Comparison of ENCODE assay signal across 8 mouse cellular contexts in the genomic region with DNA sequence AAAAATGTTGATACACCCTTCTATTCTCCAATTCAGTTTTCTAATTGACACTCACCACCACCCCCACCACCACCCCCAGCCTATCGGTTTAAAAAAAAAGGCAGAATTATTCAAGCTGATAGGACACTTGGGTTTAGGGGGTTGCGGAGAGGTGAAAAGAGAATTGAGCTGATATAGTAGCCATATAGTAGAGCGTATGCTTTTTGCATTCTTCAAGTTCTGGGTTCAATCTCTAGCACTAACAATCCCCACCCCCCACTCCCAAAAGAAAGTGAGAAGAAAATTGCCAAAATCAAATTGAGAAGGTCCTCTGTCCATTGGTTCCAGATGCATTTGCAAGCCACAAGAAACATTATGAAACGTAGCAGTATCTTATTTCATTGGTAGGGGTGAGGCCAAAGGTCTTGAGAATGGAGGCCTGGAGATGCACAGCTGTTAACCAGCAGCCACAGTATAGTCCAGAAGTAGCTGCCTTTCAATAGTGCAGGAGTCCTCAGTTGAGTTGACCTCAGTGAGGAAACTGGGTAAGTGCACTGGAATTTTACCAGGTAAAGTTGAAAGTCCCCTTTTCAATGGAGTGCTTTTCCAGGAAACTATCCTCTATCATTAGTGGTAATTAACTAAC. TPM values are rescaled to one million over a fixed set of nuclear protein-coding genes. Genes with fewer than 3 reads are reported as not detected.
DNase-seq lines count a peak whose midpoint lies in the region; ATAC-seq and TF ChIP-seq lines count a peak whose summit lies in the region.

No protein-coding gene starts in this region.

- H3K27me3 ChIP-seq in embryonic facial prominence, embryonic 10.5 days (replicated peaks; ENCODE audit: low read depth, poor library complexity, severe bottlenecking): no peaks in the 10 kb centered on the region
- no peaks in the 10 kb centered on the region for H3K27me3 ChIP-seq in intestine, postnatal 0 days (replicated peaks; ENCODE audit: control insufficient read depth, insufficient read depth, low read length)
- no peaks in the 10 kb centered on the region for H3K27me3 ChIP-seq in neural tube, embryonic 13.5 days

- H3K9me3 ChIP-seq in embryonic facial prominence, embryonic 10.5 days: no peaks in the 10 kb centered on the region
- no peaks in the 10 kb centered on the region for H3K9me3 ChIP-seq in intestine, postnatal 0 days (ENCODE audit: control insufficient read depth)
- H3K9me3 ChIP-seq in neural tube, embryonic 13.5 days: no peaks in the 10 kb centered on the region

- intact Hi-C loops in gastrocnemius, postnatal 14 days (cut with DNase I; ENCODE audit: low total_unique reads): no loop called here

- H3K36me3 ChIP-seq in embryonic facial prominence, embryonic 10.5 days (replicated peaks): no peaks in the 10 kb centered on the region
- no peaks in the 10 kb centered on the region for H3K36me3 ChIP-seq in intestine, postnatal 0 days (ENCODE audit: control insufficient read depth, insufficient read depth)
- no peaks in the 10 kb centered on the region for H3K36me3 ChIP-seq in neural tube, embryonic 13.5 days

- peak overlapping the region; percentile 91 for H3K9ac ChIP-seq in intestine, postnatal 0 days (ENCODE audit: low read depth, low read length)
- H3K9ac ChIP-seq in neural tube, embryonic 13.5 days: peak overlapping the region; percentile 94

- no peak for TF ChIP-seq CTCF in lung, adult 2 months (IDR thresholded peaks at IDR 0.05; ENCODE audit: insufficient read depth, low read length)
- no peak for TF ChIP-seq CTCF in intestine, postnatal 0 days (IDR thresholded peaks at IDR 0.05; ENCODE audit: low read depth)

- DNase-seq in lung, adult 2 months: no peak
- DNase-seq in lung, postnatal 36 days: no peak
- DNase-seq in embryonic facial prominence, embryonic 10.5 days (ENCODE audit: low spot score): peak; percentile 44
- no peak for DNase-seq in cerebellum, postnatal 36 days
- no peak for DNase-seq in gastrocnemius, postnatal 14 days

- H3K4me1 ChIP-seq in lung, adult 2 months (ENCODE audit: control insufficient read depth, insufficient read depth, low read length): peaks cover 4% of the 10 kb centered on the region
- peaks cover 35% of the 10 kb centered on the region for H3K4me1 ChIP-seq in embryonic facial prominence, embryonic 10.5 days
- peaks cover 12% of the 10 kb centered on the region; the same call in 1 of the 2 replicates for H3K4me1 ChIP-seq in intestine, postnatal 0 days (replicated peaks; ENCODE audit: control insufficient read depth, insufficient read depth, low read length)
- peaks cover 31% of the 10 kb centered on the region for H3K4me1 ChIP-seq in neural tube, embryonic 13.5 days (replicated peaks)

- ATAC-seq in intestine, postnatal 0 days: no peak
- ATAC-seq in neural tube, embryonic 13.5 days (ENCODE audit: low read depth): no peak
- no peak for ATAC-seq in erythroid progenitor cell, adult 5-6 weeks (replicated peaks; ENCODE audit: low FRiP score, poor library complexity, severe bottlenecking)

- no peak for TF ChIP-seq POLR2A in lung, adult 2 months (IDR thresholded peaks at IDR 0.05; ENCODE audit: borderline replicate concordance, extremely low read depth, low read depth, low read length)

- peak overlapping the region; percentile 85 for H3K4me2 ChIP-seq in intestine, postnatal 0 days (replicated peaks; ENCODE audit: low read depth)
- peak overlapping the region; percentile 65 for H3K4me2 ChIP-seq in neural tube, embryonic 13.5 days

- H3K27ac ChIP-seq in embryonic facial prominence, embryonic 10.5 days (replicated peaks): peak overlapping the region; percentile 97
- H3K27ac ChIP-seq in intestine, postnatal 0 days (ENCODE audit: low read depth, low read length): peak overlapping the region; percentile 96
- H3K27ac ChIP-seq in neural tube, embryonic 13.5 days (replicated peaks): peak overlapping the region; percentile 99

- peak overlapping the region; percentile 86 for H3K4me3 ChIP-seq in lung, adult 2 months (replicated peaks; ENCODE audit: extremely low read depth, low read depth, low read length)
- H3K4me3 ChIP-seq in embryonic facial prominence, embryonic 10.5 days: peak overlapping the region; percentile 96
- H3K4me3 ChIP-seq in intestine, postnatal 0 days (ENCODE audit: low read depth, low read length): peak overlapping the region; percentile 96
- peak overlapping the region; percentile 95 for H3K4me3 ChIP-seq in neural tube, embryonic 13.5 days

- 64% methylated on average over 4 of the region's 4 CpGs for WGBS in lung, adult 2 months
- WGBS in embryonic facial prominence, embryonic 10.5 days: 14% methylated on average over 4 of the region's 4 CpGs
- 42% methylated on average over 4 of the region's 4 CpGs for WGBS in intestine, postnatal 0 days
- WGBS in neural tube, embryonic 13.5 days: 28% methylated on average over 4 of the region's 4 CpGs

RNA-seq across cellular contexts. Expression of a gene that starts 0.8 kb away (rescaled TPM):
- polyA plus RNA-seq in lung, adult 2 months (2012; rRNA removed): 18.6 and 19.9 TPM in 2 replicates
- polyA plus RNA-seq in embryonic facial prominence, embryonic 10.5 days (2016; fragmentation: Nextera tagmentation; extraction: Ambion mirVana): 11.2 and 13.5 TPM in 2 replicates
- 7.4 and 7.5 TPM in 2 replicates for polyA plus RNA-seq in intestine, postnatal 0 days (2015; fragmentation: Nextera tagmentation; extraction: Ambion mirVana)
- 22.8 and 24.2 TPM in 2 replicates for polyA plus RNA-seq in neural tube, embryonic 13.5 days (2015; fragmentation: Nextera tagmentation; extraction: Ambion mirVana)
- 1.3 and 20.2 TPM in 2 replicates for total RNA-seq in erythroid progenitor cell, adult 5-6 weeks (2015; ENCODE audit: low replicate concordance)
- 2.4 and 3.2 TPM in 2 replicates for total RNA-seq in erythroid progenitor cell, adult 5-6 weeks (2017; ENCODE audit: low replicate concordance)
- total RNA-seq in gastrocnemius, postnatal 14 days (2021): 10 to 100 TPM; 26.0 to 27.2 TPM

RNA-seq across cellular contexts. Expression of a gene that starts 25.7 kb away (rescaled TPM):
- 10.9 and 15.3 TPM in 2 replicates for polyA plus RNA-seq in lung, adult 2 months (2012; rRNA removed)
- 30.8 and 32.4 TPM in 2 replicates for polyA plus RNA-seq in embryonic facial prominence, embryonic 10.5 days (2016; fragmentation: Nextera tagmentation; extraction: Ambion mirVana)
- polyA plus RNA-seq in intestine, postnatal 0 days (2015; fragmentation: Nextera tagmentation; extraction: Ambion mirVana): 6.5 and 6.8 TPM in 2 replicates
- polyA plus RNA-seq in neural tube, embryonic 13.5 days (2015; fragmentation: Nextera tagmentation; extraction: Ambion mirVana): 47.7 and 51.4 TPM in 2 replicates
- total RNA-seq in erythroid progenitor cell, adult 5-6 weeks (2015; ENCODE audit: low replicate concordance): 2.2 and 9.6 TPM in 2 replicates
- 0.77 and 21.9 TPM in 2 replicates for total RNA-seq in erythroid progenitor cell, adult 5-6 weeks (2017; ENCODE audit: low replicate concordance)
- 10 to 100 TPM; 21.4 to 27.0 TPM for total RNA-seq in gastrocnemius, postnatal 14 days (2021)
